Mouse (Mus musculus) kidney, embryonic 15.5 days (tissue): Measurements from ENCODE around the gene Fhod1. TPM values are rescaled to one million over a fixed set of nuclear protein-coding genes. Genes with fewer than 3 reads are reported as not detected.

Experiments
- ATAC-seq: fragments of 200-750 bp; cut with Nextera tagmentation; replicated peaks from 2 replicates; pipeline ENCODE4 v1.8.0; 2017; ENCODE audit warnings: moderate TSS enrichment; ENCODE audit not compliant: low FRiP score
- H3K27ac ChIP-seq: fragments of 300-500 bp; sonication (generic); 2 replicates; pipeline ENCODE4 v1.5.1; 2015; ENCODE audit warnings: mild to moderate bottlenecking, inconsistent platforms
- H3K27me3 ChIP-seq: fragments of 300-500 bp; sonication (generic); 2 replicates; pipeline ENCODE4 v1.6.1; 2015; ENCODE audit warnings: inconsistent platforms
- H3K36me3 ChIP-seq: fragments of 300-500 bp; sonication (generic); 2 replicates; pipeline ENCODE4 v1.6.1; 2015; ENCODE audit warnings: inconsistent platforms
- H3K4me1 ChIP-seq: fragments of 300-500 bp; sonication (generic); 2 replicates; pipeline ENCODE4 v1.6.1; 2015; ENCODE audit warnings: inconsistent platforms
- H3K4me2 ChIP-seq: fragments of 300-500 bp; sonication (generic); 2 replicates; pipeline ENCODE4 v1.6.1; 2015; ENCODE audit warnings: moderate library complexity, mild to moderate bottlenecking, inconsistent platforms
- H3K4me3 ChIP-seq: fragments of 300-500 bp; sonication (generic); replicated peaks from 2 replicates; pipeline ENCODE4 v1.5.1; 2015; ENCODE audit warnings: mild to moderate bottlenecking, inconsistent platforms
- H3K9ac ChIP-seq: fragments of 300-500 bp; sonication (generic); 2 replicates; pipeline ENCODE4 v1.6.1; 2015; ENCODE audit warnings: mild to moderate bottlenecking, inconsistent platforms
- H3K9me3 ChIP-seq: fragments of 300-500 bp; sonication (generic); replicated peaks from 2 replicates; pipeline ENCODE4 v1.6.1; 2016; ENCODE audit warnings: inconsistent platforms
- WGBS: fragments of 180-500 bp; shearing (Covaris S2); methylation state at CpG from one replicate; pipeline ENCODE4 v1.1.7; 2015; ENCODE audit warnings: mixed read lengths; 5-methylcytosine and 5-hydroxymethylcytosine counted together
- polyA plus RNA-seq: library from polyadenylated mRNA; unstranded; fragments of >200 nt; fragmentation: Nextera tagmentation; extraction: Ambion mirVana; gene quantifications from 2 replicates; pipeline ENCODE4 v1.2.1, GENCODE M21; 2015

Fhod1 gene
- polyA plus RNA-seq, 1 experiment from 2014 or later, result 3.5 TPM

DNA sequence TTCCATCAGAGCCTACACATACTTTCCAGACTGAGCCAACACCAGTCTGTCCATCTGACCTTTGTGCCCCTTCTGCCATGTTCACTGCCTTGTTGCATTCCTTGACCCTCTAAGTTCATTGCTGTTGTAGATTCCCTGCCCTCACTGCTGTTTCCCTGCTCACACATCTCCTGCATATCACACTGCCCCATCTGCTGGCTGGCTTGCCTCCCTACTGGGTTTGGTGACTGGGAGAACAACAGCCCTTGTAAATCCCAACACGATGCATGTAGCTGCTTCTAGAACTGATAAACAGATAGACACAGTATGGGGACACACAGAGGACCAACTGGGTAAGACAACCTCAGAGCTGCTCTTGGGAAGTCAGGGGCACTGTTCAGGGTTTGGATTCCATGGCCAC lies 36.0 kb downstream of the Fhod1 start:
- ATAC-seq, result no peak
- H3K4me1 ChIP-seq, result no peaks in the 10 kb centered on the region
- H3K27ac ChIP-seq, result no peak overlapping the region
- H3K36me3 ChIP-seq, result peaks cover 91% of the 10 kb centered on the region
- H3K4me3 ChIP-seq, result no peak overlapping the region
- no peak overlapping the region for H3K9ac ChIP-seq
- 93% methylated on average over 1 of the region's 1 CpGs for WGBS
- H3K9me3 ChIP-seq, result no peaks in the 10 kb centered on the region
- H3K4me2 ChIP-seq, result no peak overlapping the region
- no peaks in the 10 kb centered on the region for H3K27me3 ChIP-seq

DNA sequence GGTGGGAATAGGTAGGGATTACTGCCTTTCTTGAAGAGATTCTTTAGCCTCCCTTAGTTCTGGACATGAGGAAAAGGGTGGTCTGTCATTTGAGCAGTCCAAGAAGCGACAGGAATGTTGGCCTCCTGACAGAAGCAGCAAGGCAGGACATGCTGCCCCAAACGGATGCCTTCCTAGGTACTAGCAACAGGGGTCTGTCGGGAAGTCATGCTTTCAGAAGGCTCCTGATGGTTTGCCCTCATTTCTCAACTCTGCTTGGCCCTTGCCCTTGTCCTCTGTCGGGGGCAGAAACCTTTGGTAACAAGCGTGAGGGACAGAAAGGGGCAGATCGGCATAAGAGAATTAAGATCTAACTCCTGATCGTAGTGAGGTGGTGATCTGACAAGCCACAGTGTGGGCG lies 37.6 kb downstream of the Fhod1 start:
- WGBS, result 80% methylated on average over 8 of the region's 8 CpGs
- no peak for ATAC-seq
- peaks cover 77% of the 10 kb centered on the region for H3K36me3 ChIP-seq
- no peaks in the 10 kb centered on the region for H3K9me3 ChIP-seq
- no peak overlapping the region for H3K9ac ChIP-seq
- no peak overlapping the region for H3K4me2 ChIP-seq
- no peak overlapping the region for H3K4me3 ChIP-seq
- H3K27ac ChIP-seq, result no peak overlapping the region
- peaks cover 15% of the 10 kb centered on the region for H3K4me1 ChIP-seq
- no peaks in the 10 kb centered on the region for H3K27me3 ChIP-seq

DNA sequence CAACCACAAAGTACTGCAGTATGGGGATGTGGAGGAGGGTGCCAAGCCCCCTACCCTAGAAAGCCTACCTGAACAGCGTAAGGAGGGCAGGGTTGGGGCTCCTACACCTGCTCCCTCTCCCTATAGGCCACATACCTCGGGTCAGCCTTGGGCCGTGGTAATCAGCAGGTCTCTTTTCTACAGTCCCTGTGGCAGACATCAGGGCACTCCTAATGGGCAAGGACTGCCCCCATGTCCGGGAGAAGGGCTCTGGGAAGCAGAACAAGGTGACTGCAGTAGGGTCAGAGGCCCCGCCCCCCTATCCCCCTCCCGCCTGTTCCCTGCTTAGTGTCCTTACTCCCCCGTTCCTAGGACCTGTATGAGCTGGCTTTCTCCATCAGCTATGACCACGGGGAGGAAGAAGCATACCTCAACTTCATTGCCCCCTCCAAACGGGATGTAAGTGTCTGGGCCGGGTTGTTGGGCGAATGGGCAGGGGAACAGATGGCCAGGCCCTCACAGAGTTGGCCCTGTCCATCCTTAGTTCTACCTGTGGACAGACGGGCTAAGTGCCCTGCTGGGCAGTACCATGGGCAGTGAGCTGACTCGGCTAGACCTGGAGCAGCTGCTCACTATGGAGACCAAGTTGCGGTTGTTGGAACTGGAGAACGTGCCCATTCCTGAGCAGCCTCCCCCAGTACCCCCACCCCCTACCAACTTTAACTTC lies 38.5 kb downstream of the Fhod1 start:
- H3K9me3 ChIP-seq, result no peaks in the 10 kb centered on the region
- no peak overlapping the region for H3K9ac ChIP-seq
- H3K4me1 ChIP-seq, result peaks cover 23% of the 10 kb centered on the region
- H3K36me3 ChIP-seq, result peaks cover 76% of the 10 kb centered on the region
- H3K4me3 ChIP-seq, result no peak overlapping the region
- H3K4me2 ChIP-seq, result no peak overlapping the region
- H3K27ac ChIP-seq, result no peak overlapping the region
- ATAC-seq, result no peak
- WGBS, result 78% methylated on average over 15 of the region's 15 CpGs
- H3K27me3 ChIP-seq, result no peaks in the 10 kb centered on the region

DNA sequence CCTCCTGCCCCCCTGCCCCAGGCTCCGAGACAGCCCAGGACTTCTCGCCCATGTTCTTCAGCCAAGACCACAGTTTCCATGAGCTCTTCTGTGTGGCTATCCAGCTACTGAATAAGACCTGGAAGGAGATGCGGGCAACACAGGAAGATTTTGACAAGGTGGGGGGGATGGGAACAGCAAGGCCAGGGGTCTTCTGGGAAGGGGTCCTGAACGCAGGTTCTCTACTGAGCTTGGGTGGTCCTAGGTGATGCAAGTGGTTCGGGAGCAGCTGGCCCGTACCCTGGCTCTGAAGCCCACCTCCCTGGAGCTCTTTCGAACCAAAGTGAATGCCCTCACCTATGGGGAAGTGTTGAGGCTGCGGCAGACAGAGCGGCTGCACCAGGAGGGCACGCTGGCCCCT lies 39.3 kb downstream of the Fhod1 start:
- H3K27me3 ChIP-seq, result no peaks in the 10 kb centered on the region
- no peak for ATAC-seq
- H3K4me1 ChIP-seq, result peaks cover 27% of the 10 kb centered on the region
- no peak overlapping the region for H3K4me2 ChIP-seq
- H3K4me3 ChIP-seq, result no peak overlapping the region
- no peak overlapping the region for H3K9ac ChIP-seq
- WGBS, result 87% methylated on average over 10 of the region's 10 CpGs
- peaks cover 76% of the 10 kb centered on the region for H3K36me3 ChIP-seq
- H3K9me3 ChIP-seq, result no peaks in the 10 kb centered on the region
- H3K27ac ChIP-seq, result no peak overlapping the region

DNA sequence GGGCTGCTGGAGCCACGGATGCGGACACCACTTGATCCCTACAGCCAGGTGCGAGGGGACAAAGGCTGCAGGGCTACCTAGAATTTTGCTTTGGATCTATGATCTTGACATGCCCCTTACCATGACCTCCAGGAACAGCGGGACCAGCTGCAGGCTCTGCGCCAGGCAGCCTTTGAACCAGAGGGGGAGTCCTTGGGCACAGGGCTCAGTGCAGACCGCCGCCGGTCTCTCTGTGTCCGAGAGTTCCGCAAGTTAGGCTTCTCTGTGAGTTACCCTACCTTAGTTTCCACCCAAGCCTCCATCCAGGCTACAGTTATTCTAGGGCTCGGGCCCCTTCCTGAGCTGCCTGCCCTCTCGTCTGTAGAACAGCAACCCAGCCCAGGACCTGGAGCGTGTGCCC lies 40.1 kb downstream of the Fhod1 start:
- Histone ChIP-seq H3K36me3 (peaks cover 77% of the 10 kb centered on the region), H3K9me3 (no peaks in the 10 kb centered on the region), H3K27ac (no peak overlapping the region), H3K27me3 (no peaks in the 10 kb centered on the region), H3K4me1 (peaks cover 27% of the 10 kb centered on the region), H3K9ac (no peak overlapping the region), H3K4me3 (no peak overlapping the region), H3K4me2 (no peak overlapping the region)
- WGBS, result 93% methylated on average over 13 of the region's 13 CpGs
- no peak for ATAC-seq

DNA sequence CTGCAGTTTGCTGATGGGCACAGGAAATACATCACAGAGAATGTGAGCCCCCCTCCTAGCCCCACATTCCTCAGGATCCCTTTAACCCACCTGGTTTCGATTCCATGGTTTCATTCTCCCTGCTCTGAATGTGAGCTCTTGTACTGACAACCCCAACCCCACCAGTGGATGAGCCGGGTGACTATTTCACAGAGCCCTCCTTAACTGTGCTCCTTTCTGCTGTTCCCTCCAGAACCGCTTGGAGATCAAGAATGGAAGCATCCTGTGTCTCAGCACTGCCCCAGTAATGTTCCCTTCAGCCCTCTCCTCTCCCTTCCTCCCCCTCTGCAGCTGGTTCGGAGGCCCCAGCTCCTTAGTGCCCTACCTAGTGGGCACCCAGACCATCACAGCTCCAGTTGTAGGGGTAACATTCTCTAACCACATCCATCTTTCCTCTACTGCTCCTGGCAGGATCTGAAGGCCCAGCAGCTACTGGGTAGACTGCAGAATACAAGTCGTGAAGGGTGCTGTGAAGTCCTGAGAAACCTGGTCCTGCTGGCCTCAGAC lies 41.5 kb downstream of the Fhod1 start:
- ATAC-seq, result peak; percentile 12; the same call in 1 of the 2 replicates
- Histone ChIP-seq H3K4me2 (peak overlapping the region; percentile 76), H3K36me3 (peaks cover 77% of the 10 kb centered on the region), H3K9ac (peak overlapping the region; percentile 35), H3K27ac (peak overlapping the region; percentile 91), H3K27me3 (no peaks in the 10 kb centered on the region), H3K9me3 (no peaks in the 10 kb centered on the region), H3K4me1 (peaks cover 27% of the 10 kb centered on the region), H3K4me3 (peak overlapping the region; percentile 46)
- WGBS, result 46% methylated on average over 5 of the region's 5 CpGs

DNA sequence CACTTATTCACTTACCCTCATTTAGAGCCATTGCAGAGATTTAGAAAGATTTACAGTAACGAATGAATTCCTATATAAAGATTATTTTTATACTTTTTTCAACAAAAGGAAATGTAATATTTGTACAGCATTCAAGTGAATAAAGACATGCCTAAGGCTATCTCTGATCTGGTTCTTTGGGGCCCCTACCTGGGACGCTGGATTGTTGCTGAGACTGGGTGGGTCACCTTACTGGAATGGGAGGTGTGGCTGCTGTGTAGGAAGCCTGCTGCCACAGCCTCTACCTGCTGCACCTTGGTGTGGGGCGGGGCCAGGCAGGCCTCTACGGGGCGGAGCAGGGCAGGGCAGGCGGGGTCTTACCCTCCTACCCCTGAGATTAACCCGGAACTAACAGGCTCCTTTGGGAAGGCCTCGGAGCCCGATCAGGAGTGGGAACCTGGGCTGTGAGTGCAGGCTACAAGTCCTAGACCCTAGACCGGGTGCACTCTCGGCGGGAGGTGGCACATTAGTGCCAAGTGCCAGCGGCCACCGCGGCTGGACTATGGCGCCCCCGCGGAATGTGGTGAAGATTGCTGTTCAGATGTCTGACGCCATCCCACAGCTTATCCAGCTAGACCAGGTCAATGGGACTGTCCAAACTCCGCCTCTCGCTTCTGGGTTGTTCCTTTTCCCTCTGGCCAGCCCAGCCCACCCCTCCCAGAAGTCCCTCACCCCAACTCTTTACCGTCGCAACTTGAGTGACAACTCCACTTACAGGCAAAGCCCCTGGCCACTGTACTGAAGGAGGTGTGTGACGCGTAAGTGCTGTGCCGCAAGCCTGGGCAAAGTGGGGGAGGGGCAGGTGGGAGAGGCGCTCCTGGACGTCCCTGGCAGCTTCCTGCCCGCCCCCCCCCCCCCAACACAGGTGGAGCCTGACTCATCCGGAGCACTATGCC lies 42.3 kb downstream of the Fhod1 start, which contains the start of gene Elmo3:
Gene Elmo3, plus strand, starts transcription at position 391 of the 935 bp plus-strand sequence.
- peaks cover 78% of the 10 kb centered on the region for H3K36me3 ChIP-seq

DNA sequence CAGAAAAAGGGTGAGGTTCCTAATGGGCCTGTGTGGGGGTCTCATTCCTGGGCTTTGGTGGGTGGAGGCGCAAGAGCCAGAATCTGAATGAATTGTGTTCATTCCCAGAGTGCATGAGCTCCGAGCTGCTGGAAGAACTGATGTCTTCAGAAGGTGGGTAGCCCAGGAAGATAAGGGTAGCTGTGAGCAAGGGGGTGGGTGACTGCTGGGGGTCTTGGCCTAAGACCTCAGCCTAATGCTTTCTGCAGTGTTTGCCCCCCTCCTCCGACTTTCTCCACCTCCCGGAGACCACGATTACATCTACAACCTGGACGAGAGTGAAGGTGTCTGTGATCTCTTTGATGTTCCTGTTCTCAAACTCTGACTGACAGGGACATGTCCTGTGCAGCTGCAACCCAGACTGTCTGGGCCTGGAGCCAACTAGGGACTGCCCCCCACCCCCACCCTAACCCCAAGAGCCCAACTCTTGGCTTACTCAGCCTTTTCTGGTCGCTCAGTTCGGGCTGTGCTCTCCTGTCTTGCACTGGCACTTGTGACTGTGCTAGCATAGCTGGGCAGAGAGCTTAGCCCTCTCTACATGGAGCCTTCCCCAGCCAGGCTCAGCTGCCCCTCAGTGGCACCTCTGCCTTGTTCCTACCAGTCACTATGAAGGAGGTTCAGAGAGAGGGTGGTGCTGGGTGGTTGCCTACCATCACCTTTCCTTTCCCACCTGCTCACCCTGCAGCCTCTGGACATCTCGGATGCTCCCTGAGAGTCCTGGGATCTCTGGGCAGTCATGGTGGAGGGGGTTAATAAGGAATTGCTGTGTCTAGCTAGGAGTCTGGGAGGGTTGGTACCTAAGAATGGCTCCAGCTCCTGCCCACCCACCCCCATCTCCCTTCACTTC lies 43.2 kb downstream of the Fhod1 start:
- H3K4me1 ChIP-seq, result peaks cover 27% of the 10 kb centered on the region
- peak; percentile 12 for ATAC-seq
- no peak overlapping the region for H3K4me2 ChIP-seq
- no peaks in the 10 kb centered on the region for H3K9me3 ChIP-seq
- H3K27me3 ChIP-seq, result no peaks in the 10 kb centered on the region
- peak overlapping the region; percentile 91 for H3K27ac ChIP-seq
- WGBS, result 65% methylated on average over 9 of the region's 9 CpGs
- H3K4me3 ChIP-seq, result no peak overlapping the region
- peaks cover 78% of the 10 kb centered on the region for H3K36me3 ChIP-seq
- no peak overlapping the region for H3K9ac ChIP-seq

More for the DNA sequence above, 42.3 kb downstream of the Fhod1 start, which contains the start of gene Elmo3:
- H3K4me2 ChIP-seq, result peak within 1 kb of the TSS; percentile 76
- 5% methylated on average over 30 of the region's 30 CpGs for WGBS
- H3K4me3 ChIP-seq, result peak within 1 kb of the TSS; percentile 46
- ATAC-seq, result peak; percentile 86
- H3K9me3 ChIP-seq, result no peaks in the 10 kb centered on the region
- H3K9ac ChIP-seq, result peak within 1 kb of the TSS; percentile 47
- H3K27me3 ChIP-seq, result no peaks in the 10 kb centered on the region
- H3K4me1 ChIP-seq, result peaks cover 27% of the 10 kb centered on the region
- H3K27ac ChIP-seq, result peak within 1 kb of the TSS; percentile 91

DNA sequence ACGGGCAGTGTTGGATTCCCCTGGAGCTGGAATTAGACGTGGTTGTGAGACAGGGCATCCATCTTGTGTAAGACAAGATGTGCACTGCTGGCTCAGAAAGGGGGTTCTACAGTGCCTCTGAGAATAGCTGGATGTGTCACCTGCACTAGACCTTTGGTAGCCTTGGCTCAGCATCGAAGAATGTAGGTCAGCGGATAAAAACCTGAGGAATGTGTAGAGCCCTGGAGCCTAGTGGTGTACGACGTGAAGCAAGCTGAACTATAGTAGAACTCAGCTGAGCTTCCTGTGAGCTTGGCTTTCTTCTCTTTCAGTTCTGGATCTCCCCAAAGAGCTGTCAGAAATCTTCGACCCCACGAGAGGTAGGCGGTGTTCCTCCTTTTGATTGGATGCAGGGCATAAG lies 43.9 kb downstream of the Fhod1 start:
- Histone ChIP-seq H3K4me1 (peaks cover 30% of the 10 kb centered on the region), H3K4me2 (no peak overlapping the region), H3K36me3 (peaks cover 78% of the 10 kb centered on the region), H3K27me3 (no peaks in the 10 kb centered on the region), H3K27ac (peak overlapping the region; percentile 91; the same call in 1 of the 2 replicates), H3K4me3 (no peak overlapping the region), H3K9me3 (no peaks in the 10 kb centered on the region), H3K9ac (no peak overlapping the region)
- no peak for ATAC-seq
- 78% methylated on average over 9 of the region's 9 CpGs for WGBS

DNA sequence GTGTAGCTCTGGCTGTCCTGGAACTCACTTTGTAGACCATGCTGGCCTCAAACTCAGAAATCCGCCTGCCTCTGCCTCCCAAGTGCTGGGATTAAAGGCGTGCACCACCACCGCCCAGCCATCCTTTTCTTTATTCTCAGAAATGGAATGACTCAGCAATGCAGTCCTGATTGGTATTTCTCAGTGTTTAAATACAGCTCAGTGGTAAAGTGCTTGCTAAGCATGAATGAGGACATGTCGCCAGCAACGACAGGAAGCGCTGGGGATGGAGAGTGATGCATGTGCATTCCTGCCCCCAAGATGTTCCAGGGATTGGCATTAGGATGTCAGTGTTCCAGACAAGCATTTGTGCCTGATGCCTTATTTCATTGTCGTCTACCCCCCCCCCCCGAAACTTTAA lies 44.4 kb downstream of the Fhod1 start:
- ATAC-seq, result no peak
- Histone ChIP-seq H3K27ac (no peak overlapping the region), H3K36me3 (peaks cover 78% of the 10 kb centered on the region)

DNA sequence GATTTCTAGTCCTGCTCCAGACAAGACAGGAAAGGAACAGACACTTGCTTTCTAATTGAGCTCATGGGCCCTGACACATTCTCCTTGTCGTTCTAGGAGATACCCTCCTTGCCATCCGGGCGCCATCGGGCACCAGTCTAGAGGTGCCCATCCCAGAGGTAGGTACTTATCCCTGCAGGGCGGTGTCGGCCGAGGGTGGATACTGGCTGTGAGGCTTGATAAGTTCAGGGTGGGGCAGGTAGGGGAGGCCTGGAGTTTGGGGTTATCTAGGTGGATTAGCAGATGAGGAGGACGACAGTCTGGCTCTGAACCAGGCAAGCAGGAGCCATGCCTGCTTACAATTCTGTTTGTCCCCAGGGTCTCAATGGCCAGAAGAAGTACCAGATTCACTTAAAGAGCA lies 47.8 kb downstream of the Fhod1 start:
- H3K4me2 ChIP-seq, result no peak overlapping the region
- peaks cover 34% of the 10 kb centered on the region for H3K4me1 ChIP-seq
- H3K27ac ChIP-seq, result no peak overlapping the region
- no peaks in the 10 kb centered on the region for H3K27me3 ChIP-seq
- ATAC-seq, result peak; percentile 59; the same call in 1 of the 2 replicates
- no peak overlapping the region for H3K9ac ChIP-seq
- WGBS, result 94% methylated on average over 8 of the region's 8 CpGs
- H3K36me3 ChIP-seq, result peaks cover 65% of the 10 kb centered on the region
- no peaks in the 10 kb centered on the region for H3K9me3 ChIP-seq
- no peak overlapping the region for H3K4me3 ChIP-seq

More for the DNA sequence above, 44.4 kb downstream of the Fhod1 start:
- Histone ChIP-seq H3K4me2 (no peak overlapping the region), H3K9ac (no peak overlapping the region), H3K4me1 (peaks cover 34% of the 10 kb centered on the region), H3K27me3 (no peaks in the 10 kb centered on the region), H3K9me3 (no peaks in the 10 kb centered on the region), H3K4me3 (no peak overlapping the region)
- 84% methylated on average over 8 of the region's 8 CpGs for WGBS
